Mouse (Mus musculus) embryo, embryonic 10.5 days (tissue): ENCODE data around the gene Myo9a.
"Not testable (repeated sequence)": the region's sequence is repeated elsewhere in the genome, so short reads cannot be mapped to it uniquely, and the experiment has no call there.

Experiments
- DNase-seq: peaks from one replicate; pipeline ENCODE4 v3.0.0-alpha.2; 2015; ENCODE audit warnings: low spot score

Myo9a gene

GRCm38 (mm10) chr9:59949511-59949910 lies 198.8 kb downstream of the Myo9a start:
- no peak for DNase-seq

- DNase-seq: no peak
These were observed 199.3 kb downstream of the Myo9a start for GRCm38 (mm10) chr9:59949981-59950380.

- DNase-seq: no peak
These were observed 200.5 kb downstream of the Myo9a start for GRCm38 (mm10) chr9:59951001-59951750.

GRCm38 (mm10) chr9:59951943-59952342 lies 201.2 kb downstream of the Myo9a start:
- DNase-seq: no peak

- DNase-seq: no peak
These were observed 201.9 kb downstream of the Myo9a start for GRCm38 (mm10) chr9:59952515-59953070.

- no peak for DNase-seq
These were observed 202.9 kb downstream of the Myo9a start for GRCm38 (mm10) chr9:59953556-59953955.

- no peak for DNase-seq
These were observed 204.5 kb downstream of the Myo9a start for GRCm38 (mm10) chr9:59955199-59955598.

GRCm38 (mm10) chr9:59955692-59956091 lies 205.0 kb downstream of the Myo9a start:
- DNase-seq: no peak

GRCm38 (mm10) chr9:59956496-59956895 lies 205.8 kb downstream of the Myo9a start:
- no peak for DNase-seq

GRCm38 (mm10) chr9:59958115-59958514 lies 207.4 kb downstream of the Myo9a start:
- not testable (repeated sequence) for DNase-seq

GRCm38 (mm10) chr9:59959276-59959675 lies 208.6 kb downstream of the Myo9a start:
- DNase-seq: peak; percentile 99

- DNase-seq: no peak
These were observed 209.9 kb downstream of the Myo9a start, which contains the start of gene Nr2e3 for GRCm38 (mm10) chr9:59960559-59960958. Nr2e3 (minus strand) TSS chr9:59960659.

- DNase-seq: no peak
These were observed 210.7 kb downstream of the Myo9a start for GRCm38 (mm10) chr9:59961201-59961955.

GRCm38 (mm10) chr9:59964367-59964766 lies 213.7 kb downstream of the Myo9a start:
- no peak for DNase-seq

GRCm38 (mm10) chr9:59965046-59965445 lies 214.3 kb downstream of the Myo9a start:
- no peak for DNase-seq

- peak; percentile 87 for DNase-seq
These were observed 218.7 kb downstream of the Myo9a start for GRCm38 (mm10) chr9:59969383-59969782.

- no peak for DNase-seq
These were observed 220.6 kb downstream of the Myo9a start for GRCm38 (mm10) chr9:59971263-59971662.
